Mouse (Mus musculus) T-helper 17 cell (primary cell): ENCODE data around the gene Ireb2.
"Not testable (repeated sequence)": the region's sequence is repeated elsewhere in the genome, so short reads cannot be mapped to it uniquely, and the experiment has no call there.

Experiments used
- in situ Hi-C, 2 experiments: fragments of 300-600 bp; cut with MboI, MseI; formaldehyde crosslinking; loops; 1 replicate in 1 of 2; 2 replicates in 1 of 2; pipeline ENCODE4 v1.15.1; 2025; ENCODE audit warnings: high pct_unique_total_duplicates in 2 of 2

The Ireb2 gene

GRCm38 (mm10) chr9:54892111-54892510 lies 28.5 kb downstream of the Ireb2 start:
- in situ Hi-C loops = no loop called here

- in situ Hi-C loops = no loop called here
Measured at GRCm38 (mm10) chr9:54897097-54897496, 33.5 kb downstream of the Ireb2 start.

GRCm38 (mm10) chr9:54909446-54909845 lies 45.9 kb downstream of the Ireb2 start:
- in situ Hi-C loops = loop anchor here in 1 of 2 experiments (25.0 kb wide), 1 partner anchor 1372 kb away; the partner anchor contains the start of genes Atm and Npat

- in situ Hi-C loops = loop anchor here in 1 of 2 experiments (25.0 kb wide), 1 partner anchor 1378 kb away; the partner anchor contains the start of genes Atm and Npat
Measured at GRCm38 (mm10) chr9:54915576-54915975, 52.0 kb downstream of the Ireb2 start.

- in situ Hi-C loops = loop anchor here in 1 of 2 experiments (25.0 kb wide), 1 partner anchor 1379 kb away; the partner anchor contains the start of genes Atm and Npat
Measured at GRCm38 (mm10) chr9:54916401-54916800, 52.8 kb downstream of the Ireb2 start.

GRCm38 (mm10) chr9:54917010-54917677 lies 53.6 kb downstream of the Ireb2 start, which contains the start of gene Hykk:
TSS of gene Hykk (plus strand) at chr9:54917283.
- in situ Hi-C loops = loop anchor here in 1 of 2 experiments (25.0 kb wide), 1 partner anchor 1380 kb away; the partner anchor contains the start of genes Atm and Npat

GRCm38 (mm10) chr9:54918191-54918590 lies 54.6 kb downstream of the Ireb2 start:
- in situ Hi-C loops = loop anchor here in 1 of 2 experiments (25.0 kb wide), 1 partner anchor 1381 kb away; the partner anchor contains the start of genes Atm and Npat

- in situ Hi-C loops = loop anchor here in 1 of 2 experiments (25.0 kb wide), 1 partner anchor 1381 kb away; the partner anchor contains the start of genes Atm and Npat
Measured at GRCm38 (mm10) chr9:54918781-54919180, 55.2 kb downstream of the Ireb2 start.

GRCm38 (mm10) chr9:54919946-54920345 lies 56.4 kb downstream of the Ireb2 start:
- in situ Hi-C loops = loop anchor here in 1 of 2 experiments (25.0 kb wide), 1 partner anchor 1383 kb away; the partner anchor contains the start of genes Atm and Npat

- in situ Hi-C loops = loop anchor here in 1 of 2 experiments (10.0 kb wide), 1 partner anchor 174 kb away; no protein-coding TSS in a partner anchor
Measured at GRCm38 (mm10) chr9:54930741-54931140, 67.2 kb downstream of the Ireb2 start.

GRCm38 (mm10) chr9:54931765-54932164 lies 68.2 kb downstream of the Ireb2 start:
- in situ Hi-C loops = loop anchor here in 1 of 2 experiments (10.0 kb wide), 1 partner anchor 173 kb away; no protein-coding TSS in a partner anchor

- in situ Hi-C loops = loop anchor here in 1 of 2 experiments (10.0 kb wide), 1 partner anchor 172 kb away; no protein-coding TSS in a partner anchor
Measured at GRCm38 (mm10) chr9:54932379-54932778, 68.8 kb downstream of the Ireb2 start.

GRCm38 (mm10) chr9:54942071-54942470 lies 78.5 kb downstream of the Ireb2 start:
- in situ Hi-C loops = no loop called here

GRCm38 (mm10) chr9:54944467-54944866 lies 80.9 kb downstream of the Ireb2 start:
- in situ Hi-C loops = no loop called here

GRCm38 (mm10) chr9:54946256-54946655 lies 82.7 kb downstream of the Ireb2 start:
- in situ Hi-C loops = no loop called here

- in situ Hi-C loops = no loop called here
Measured at GRCm38 (mm10) chr9:54949465-54949864, 85.9 kb downstream of the Ireb2 start.

- in situ Hi-C loops = not testable (repeated sequence)
Measured at GRCm38 (mm10) chr9:54950162-54950561, 86.6 kb downstream of the Ireb2 start.

GRCm38 (mm10) chr9:54950575-54951321 lies 87.2 kb downstream of the Ireb2 start, which contains the start of the genes Psma4 and AY074887:
TSS of gene Psma4 (plus strand) at chr9:54950790.
TSS of gene AY074887 (minus strand) at chr9:54950998.
- in situ Hi-C loops = no loop called here

- in situ Hi-C loops = no loop called here
Measured at GRCm38 (mm10) chr9:54961059-54961458, 97.5 kb downstream of the Ireb2 start.
